Mouse (Mus musculus): ENCODE measurements around the gene Kif13a. TPM values are rescaled to one million over a fixed set of nuclear protein-coding genes. Genes with fewer than 3 reads are reported as not detected.

The Kif13a gene
- total and polyA plus RNA-seq, 3 experiments: 1.2 to 1.7 TPM; not detected in 1

DNA sequence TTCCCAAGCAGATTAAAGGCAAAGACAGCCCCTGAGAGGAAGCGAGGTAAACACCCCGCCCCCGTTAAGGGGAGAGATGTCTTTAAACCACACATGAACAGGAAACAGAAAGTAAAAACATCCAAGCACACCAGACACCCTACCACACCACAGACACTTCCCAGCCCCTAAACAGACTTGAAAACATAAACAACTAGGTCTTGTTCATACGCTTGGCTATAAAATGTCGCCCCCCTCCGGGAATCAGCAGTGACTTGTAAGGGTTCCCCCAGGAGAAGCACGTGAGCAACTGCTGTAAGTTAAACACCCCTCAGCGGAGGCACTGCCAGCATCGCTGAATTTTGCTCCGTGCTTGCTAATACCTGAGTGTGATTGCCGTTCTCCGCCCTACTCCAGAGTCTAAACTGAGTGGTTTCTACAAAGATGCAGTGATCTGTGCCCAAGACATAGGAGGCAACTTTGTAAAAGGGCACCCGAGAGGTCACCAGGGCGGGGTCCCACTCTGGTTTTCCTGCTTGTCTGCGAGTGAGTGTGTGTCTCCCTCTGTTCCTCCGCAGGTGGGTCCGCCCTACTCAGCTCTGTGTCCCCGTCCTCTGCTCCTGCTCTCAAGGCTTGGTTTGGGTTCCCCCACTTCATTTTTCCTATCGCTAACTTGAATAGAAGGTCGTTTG is 193.7 kb downstream of the Kif13a start:
- H3K27ac ChIP-seq (ENCODE audit: control insufficient read depth, low read depth, low read length): peak overlapping the region; percentile 63
- H3K79me2 ChIP-seq (ENCODE audit: control insufficient read depth, insufficient read depth, low read length, poor library complexity): no peaks in the 10 kb centered on the region; the same call in 1 of the 2 replicates
- H3K4me3 ChIP-seq (ENCODE audit: control insufficient read depth in 1 of 2, insufficient read depth in 1 of 2, low read depth in 2 of 2, low read length in 2 of 2): peak overlapping the region; percentile 65
- peaks cover 0 to 3% of the 10 kb centered on the region in 2 experiments; a peak in 1 of 4 replicates for H3K36me3 ChIP-seq (ENCODE audit: control insufficient read depth in 1 of 2, insufficient read depth in 2 of 2, low read length in 2 of 2)
- H3K9me3 ChIP-seq (replicated peaks; ENCODE audit: insufficient read depth, low read length): no peaks in the 10 kb centered on the region
- H3K27me3 ChIP-seq (ENCODE audit: control insufficient read depth in 1 of 2, insufficient read depth in 2 of 2, low read length in 2 of 2): no peaks in the 10 kb centered on the region
- peak; percentile 86 for DNase-seq (ENCODE audit: low read depth, low spot score)
- TF ChIP-seq ZKSCAN1 (IDR thresholded peaks at IDR 0.05; ENCODE audit: low read depth, low read length): no peak
- TF ChIP-seq TBP (IDR thresholded peaks at IDR 0.05; ENCODE audit: low read depth, low read length): no peak
- no peak for TF ChIP-seq CHD1 (IDR thresholded peaks at IDR 0.05; ENCODE audit: low read depth, low read length)
- TF ChIP-seq USF1 (IDR thresholded peaks at IDR 0.05; ENCODE audit: low read depth, low read length): peak; percentile 85
- 0 out of 4 replicates have a peak, but pooled peaks of 1 of the 2 experiments have one; percentile 24 for TF ChIP-seq USF2 (IDR thresholded peaks at IDR 0.05; ENCODE audit: borderline replicate concordance in 1 of 2, insufficient read depth in 1 of 2, low read depth in 1 of 2, low read length in 2 of 2)
- TF ChIP-seq MEF2A (IDR thresholded peaks at IDR 0.05; ENCODE audit: extremely low read depth, insufficient replicate concordance, low read depth, low read length, poor library complexity, severe bottlenecking): no peak
- TF ChIP-seq GABPA (IDR thresholded peaks at IDR 0.05; ENCODE audit: low read depth, low read length): 0 out of 2 replicates have a peak, but pooled peaks have one; percentile 0
- 0 out of 2 replicates have a peak, but pooled peaks have one; percentile 68 for TF ChIP-seq UBTF (IDR thresholded peaks at IDR 0.05; ENCODE audit: borderline replicate concordance, insufficient read depth, low read depth, low read length)
- peak; percentile 96 for TF ChIP-seq MXI1 (IDR thresholded peaks at IDR 0.05; ENCODE audit: low read depth, low read length)
- peak; percentile 44 for TF ChIP-seq NELFE (IDR thresholded peaks at IDR 0.05; ENCODE audit: low read depth, low read length)
- TF ChIP-seq CTCF (IDR thresholded peaks at IDR 0.05 in 2 of 3, conservative IDR thresholded peaks at IDR 0.05 in 1 of 3; ENCODE audit: control insufficient read depth in 1 of 3, insufficient read depth in 1 of 3, low read depth in 2 of 3, low read length in 3 of 3, poor library complexity in 1 of 3, severe bottlenecking in 1 of 3): peak in 2 of 3 experiments; percentile 17 to 30; a peak in 2 of 6 replicates
- TF ChIP-seq BHLHE40 (IDR thresholded peaks at IDR 0.05; ENCODE audit: borderline replicate concordance, low read depth, low read length): peak; percentile 95
- no peak for TF ChIP-seq GATA1 (IDR thresholded peaks at IDR 0.05; ENCODE audit: low read depth, low read length)
- peak; percentile 41 for TF ChIP-seq HCFC1 (IDR thresholded peaks at IDR 0.05; ENCODE audit: low read depth, low read length)
- peak; percentile 27; the same call in 1 of the 2 replicates for TF ChIP-seq MAX (IDR thresholded peaks at IDR 0.05; ENCODE audit: low read length)
- peak; percentile 65; the same call in 1 of the 2 replicates for TF ChIP-seq MAZ (IDR thresholded peaks at IDR 0.05; ENCODE audit: low read depth, low read length)
- peak; percentile 59 for TF ChIP-seq SIN3A (IDR thresholded peaks at IDR 0.05; ENCODE audit: low read length)
- H3K4me1 ChIP-seq (ENCODE audit: control insufficient read depth in 1 of 2, insufficient read depth in 2 of 2, low read length in 2 of 2): peaks cover 3 to 9% of the 10 kb centered on the region in 2 experiments; a peak in 3 of 4 replicates
- H3K9ac ChIP-seq (ENCODE audit: control insufficient read depth, low read depth, low read length, poor library complexity, severe bottlenecking): peak overlapping the region; percentile 71

Data from MEL (cell line).